Mouse (Mus musculus) retina, postnatal 7 days (tissue): ENCODE measurements around the gene Zic1.

ENCODE experiments used
- DNase-seq: peaks from one replicate; pipeline ENCODE4 v3.0.0-alpha.2; 2012; ENCODE audit warnings: low read depth, low spot score

Gene Zic1

GRCm38 (mm10) chr9:91354434-91355269, 11.0 kb downstream of the Zic1 start:
- DNase-seq = no peak

GRCm38 (mm10) chr9:91353551-91354433, 11.8 kb downstream of the Zic1 start:
- no peak for DNase-seq

- no peak for DNase-seq
Observed at GRCm38 (mm10) chr9:91352786-91353185, 12.8 kb downstream of the Zic1 start.

- DNase-seq = no peak
Observed at GRCm38 (mm10) chr9:91351961-91352411, 13.6 kb downstream of the Zic1 start.

GRCm38 (mm10) chr9:91351361-91351760, 14.2 kb downstream of the Zic1 start:
- DNase-seq = no peak

- no peak for DNase-seq
Observed at GRCm38 (mm10) chr9:91350861-91351291, 14.7 kb downstream of the Zic1 start.

GRCm38 (mm10) chr9:91350211-91350791, 15.3 kb downstream of the Zic1 start:
- DNase-seq = no peak

GRCm38 (mm10) chr9:91348746-91349145, 16.9 kb downstream of the Zic1 start:
- DNase-seq = no peak

GRCm38 (mm10) chr9:91347591-91347990, 18.0 kb downstream of the Zic1 start:
- no peak for DNase-seq
